Mouse (Mus musculus) heart, embryonic 11.5 days (tissue): Measurements from ENCODE around the gene Dnajb14. TPM values are rescaled to one million over a fixed set of nuclear protein-coding genes. Genes with fewer than 3 reads are reported as not detected.
"Not testable (repeated sequence)": the region's sequence is repeated elsewhere in the genome, so short reads cannot be mapped to it uniquely, and the experiment has no call there.

Experiments used
- ATAC-seq: fragments of 200-750 bp; cut with Nextera tagmentation; replicated peaks from 2 replicates; pipeline ENCODE4 v1.8.0; 2017; ENCODE audit warnings: moderate library complexity; ENCODE audit not compliant: insufficient number of reproducible peaks, low FRiP score, low TSS enrichment
- H3K27ac ChIP-seq: fragments of 300-500 bp; sonication (generic); 2 replicates; pipeline ENCODE4 v1.5.1; 2014; ENCODE audit warnings: mild to moderate bottlenecking, low read depth, low read length
- H3K27me3 ChIP-seq: fragments of 300-500 bp; sonication (generic); 2 replicates; pipeline ENCODE4 v1.6.1; 2014; ENCODE audit warnings: mild to moderate bottlenecking, low read length, mixed read lengths; ENCODE audit not compliant: control insufficient read depth, insufficient read depth
- H3K36me3 ChIP-seq: fragments of 300-500 bp; sonication (generic); 2 replicates; pipeline ENCODE4 v1.6.1; 2014; ENCODE audit warnings: mild to moderate bottlenecking, low read length, moderate library complexity, mixed read lengths; ENCODE audit not compliant: control insufficient read depth, insufficient read depth
- H3K4me1 ChIP-seq: fragments of 300-500 bp; sonication (generic); 2 replicates; pipeline ENCODE4 v1.6.1; 2014; ENCODE audit warnings: low read length; ENCODE audit not compliant: control insufficient read depth, insufficient read depth
- H3K4me2 ChIP-seq: fragments of 300-500 bp; sonication (generic); 2 replicates; pipeline ENCODE4 v1.6.1; 2014; ENCODE audit warnings: mild to moderate bottlenecking, moderate library complexity
- H3K4me3 ChIP-seq: fragments of 300-500 bp; sonication (generic); 2 replicates; pipeline ENCODE4 v1.5.1; 2014; ENCODE audit warnings: low read depth, low read length
- H3K9ac ChIP-seq: fragments of 300-500 bp; sonication (generic); 2 replicates; pipeline ENCODE4 v1.6.1; 2014; ENCODE audit warnings: mild to moderate bottlenecking, low read depth, low read length, moderate library complexity
- H3K9me3 ChIP-seq: fragments of 300-500 bp; sonication (generic); replicated peaks from 2 replicates; pipeline ENCODE4 v1.6.1; 2016; ENCODE audit warnings: low read length; ENCODE audit not compliant: control insufficient read depth
- WGBS: fragments of 180-500 bp; shearing (Covaris S2); extraction: QIAGEN DNeasy Blood & Tissue Kit; methylation state at CpG from one replicate; pipeline ENCODE4 v1.1.7; 2014; ENCODE audit not compliant: insufficient replicate concordance; 5-methylcytosine and 5-hydroxymethylcytosine counted together
- polyA plus RNA-seq: library from polyadenylated mRNA; unstranded; fragments of >200 nt; fragmentation: Nextera tagmentation; extraction: Ambion mirVana; gene quantifications from 2 replicates; pipeline ENCODE4 v1.2.1, GENCODE M21; 2014

Gene Dnajb14
- polyA plus RNA-seq, 1 experiment from 2014 or later = 17.2 TPM

DNA sequence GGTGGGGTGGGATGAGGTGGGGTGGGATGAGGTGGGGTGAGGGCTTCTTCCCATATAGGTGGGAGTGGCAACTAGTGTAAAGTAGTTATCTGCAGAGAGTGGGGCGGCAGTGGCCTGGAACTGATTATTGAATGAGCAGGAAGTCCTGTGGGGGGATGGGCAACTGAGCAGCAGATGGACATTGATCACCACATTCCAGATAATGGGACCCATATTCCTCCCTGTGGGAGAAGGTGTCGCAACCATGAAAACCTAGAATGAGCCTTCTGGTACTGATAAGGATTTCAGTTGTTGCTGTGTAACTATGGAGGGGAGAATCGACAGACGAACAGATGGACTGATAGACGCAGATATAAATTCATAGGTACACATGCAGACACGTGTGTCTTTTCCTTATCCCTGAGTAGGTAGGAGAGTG is 76.3 kb downstream of the Dnajb14 start:
- no peak overlapping the region for H3K27ac ChIP-seq
- no peak overlapping the region for H3K9ac ChIP-seq
- no peaks in the 10 kb centered on the region for H3K36me3 ChIP-seq
- 70% methylated on average over 6 of the region's 6 CpGs for WGBS
- no peak for ATAC-seq
- peaks cover 12% of the 10 kb centered on the region for H3K4me1 ChIP-seq
- no peak overlapping the region for H3K4me2 ChIP-seq
- H3K27me3 ChIP-seq = no peaks in the 10 kb centered on the region
- H3K9me3 ChIP-seq = no peaks in the 10 kb centered on the region
- no peak overlapping the region for H3K4me3 ChIP-seq

DNA sequence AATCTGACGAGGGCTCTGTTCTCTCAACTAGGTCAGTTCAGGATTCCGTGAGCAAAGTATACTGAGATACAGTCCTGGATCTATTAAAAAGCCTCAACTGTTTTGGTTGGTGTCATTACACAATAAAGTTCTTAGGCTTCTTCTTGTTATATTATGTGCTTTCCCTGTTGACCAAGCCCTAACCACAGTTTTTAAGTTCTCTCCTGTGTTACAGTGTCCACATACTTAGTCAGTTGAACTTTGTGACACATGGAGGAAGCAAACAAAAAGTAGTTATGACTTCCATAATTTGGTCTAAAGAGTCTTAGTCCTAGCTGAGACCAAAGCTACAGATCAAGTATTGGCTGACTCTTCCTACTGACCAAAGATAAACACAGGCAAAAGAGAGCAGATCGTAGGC is 79.4 kb downstream of the Dnajb14 start:
- Histone ChIP-seq H3K4me3 (no peak overlapping the region), H3K4me1 (peaks cover 4% of the 10 kb centered on the region), H3K9ac (no peak overlapping the region), H3K4me2 (no peak overlapping the region), H3K27ac (no peak overlapping the region), H3K36me3 (no peaks in the 10 kb centered on the region), H3K9me3 (no peaks in the 10 kb centered on the region), H3K27me3 (no peaks in the 10 kb centered on the region)
- ATAC-seq = no peak
- 78% methylated on average over 3 of the region's 3 CpGs for WGBS

DNA sequence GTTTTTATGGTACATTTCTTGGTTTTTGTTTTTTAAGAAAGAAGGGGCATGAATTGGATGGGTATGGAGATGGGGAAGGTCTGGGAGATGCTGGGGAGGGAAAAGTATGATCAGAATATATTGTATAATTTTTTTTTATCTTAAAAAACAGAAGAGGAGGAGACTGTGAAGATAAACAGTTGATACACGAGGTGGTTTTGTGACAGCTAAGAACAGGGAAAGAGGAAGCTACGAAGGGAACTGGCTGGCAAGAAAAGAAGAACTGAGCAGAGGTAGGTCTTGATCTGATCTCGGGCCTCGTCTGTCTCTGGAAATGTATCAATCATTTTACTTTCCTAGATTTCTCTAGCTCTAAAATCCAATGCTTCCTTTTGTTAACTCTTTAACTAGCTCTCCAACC is 80.0 kb downstream of the Dnajb14 start:
- no peak for ATAC-seq
- Histone ChIP-seq H3K4me1 (peaks cover 11% of the 10 kb centered on the region), H3K36me3 (no peaks in the 10 kb centered on the region), H3K27ac (no peak overlapping the region), H3K9me3 (no peaks in the 10 kb centered on the region), H3K9ac (no peak overlapping the region), H3K4me3 (no peak overlapping the region), H3K27me3 (no peaks in the 10 kb centered on the region), H3K4me2 (no peak overlapping the region)
- 74% methylated on average over 4 of the region's 4 CpGs for WGBS

DNA sequence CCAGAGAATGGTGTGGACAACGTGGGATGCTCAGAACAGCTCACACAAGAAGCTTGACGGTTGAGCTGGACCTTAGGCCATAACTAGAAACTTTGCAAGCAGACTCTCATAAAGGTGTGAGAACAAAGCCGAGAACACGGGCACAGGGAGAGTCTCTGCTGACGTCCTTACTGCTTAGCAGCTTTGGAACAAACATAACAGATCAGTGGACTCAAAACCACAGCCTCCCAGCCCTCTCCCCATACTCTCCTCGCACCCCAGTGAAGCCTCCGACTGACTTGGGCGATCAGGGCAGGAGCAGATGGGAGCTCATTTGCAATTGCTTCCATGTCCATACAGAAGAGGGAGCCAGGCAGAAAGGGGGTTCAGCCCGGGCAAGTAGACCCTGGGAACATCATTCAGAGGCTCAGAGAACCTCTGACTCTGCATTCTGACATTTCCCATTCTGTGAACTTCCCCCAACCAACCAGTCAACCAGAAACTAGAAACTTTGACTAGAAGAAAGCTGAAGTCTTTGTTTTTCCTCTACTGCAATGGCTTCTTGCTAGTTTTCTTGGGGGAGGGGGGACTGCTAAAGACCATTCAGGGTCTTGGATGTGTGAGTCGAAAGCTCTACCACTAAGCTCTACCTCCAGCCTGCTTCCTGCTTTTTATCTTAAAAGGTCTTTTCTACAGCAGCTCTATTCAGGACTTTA is 82.9 kb downstream of the Dnajb14 start:
- H3K4me1 ChIP-seq = peaks cover 22% of the 10 kb centered on the region
- no peak overlapping the region for H3K4me2 ChIP-seq
- no peak overlapping the region for H3K9ac ChIP-seq
- no peaks in the 10 kb centered on the region for H3K36me3 ChIP-seq
- 76% methylated on average over 10 of the region's 10 CpGs for WGBS
- no peaks in the 10 kb centered on the region for H3K9me3 ChIP-seq
- no peak for ATAC-seq
- no peaks in the 10 kb centered on the region for H3K27me3 ChIP-seq
- no peak overlapping the region for H3K27ac ChIP-seq
- H3K4me3 ChIP-seq = no peak overlapping the region

DNA sequence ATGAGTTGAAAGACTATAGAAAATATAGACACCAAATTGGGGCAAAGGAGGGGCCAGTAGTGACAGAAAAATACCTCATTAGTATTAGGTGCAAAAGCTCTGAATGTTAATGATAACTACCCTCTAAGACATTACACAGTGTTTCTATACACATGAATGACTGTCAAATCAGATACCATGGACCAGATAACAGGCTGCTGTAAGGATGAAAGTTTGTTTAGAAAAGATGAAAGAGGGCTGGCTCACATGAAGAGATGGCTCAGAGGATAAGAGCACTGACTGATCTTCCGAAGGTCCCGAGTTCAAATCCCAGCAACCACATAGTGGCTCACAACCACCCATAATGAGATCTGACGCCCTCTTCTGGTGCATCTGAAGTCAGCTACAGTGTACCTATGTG is 83.8 kb downstream of the Dnajb14 start:
- H3K27me3 ChIP-seq, H3K27ac ChIP-seq, H3K36me3 ChIP-seq, H3K9ac ChIP-seq, ATAC-seq, H3K9me3 ChIP-seq, H3K4me2 ChIP-seq, H3K4me3 ChIP-seq: not testable (repeated sequence)
- 83% methylated on average over 3 of the region's 3 CpGs for WGBS
- peaks cover 24% of the 10 kb centered on the region for H3K4me1 ChIP-seq

DNA sequence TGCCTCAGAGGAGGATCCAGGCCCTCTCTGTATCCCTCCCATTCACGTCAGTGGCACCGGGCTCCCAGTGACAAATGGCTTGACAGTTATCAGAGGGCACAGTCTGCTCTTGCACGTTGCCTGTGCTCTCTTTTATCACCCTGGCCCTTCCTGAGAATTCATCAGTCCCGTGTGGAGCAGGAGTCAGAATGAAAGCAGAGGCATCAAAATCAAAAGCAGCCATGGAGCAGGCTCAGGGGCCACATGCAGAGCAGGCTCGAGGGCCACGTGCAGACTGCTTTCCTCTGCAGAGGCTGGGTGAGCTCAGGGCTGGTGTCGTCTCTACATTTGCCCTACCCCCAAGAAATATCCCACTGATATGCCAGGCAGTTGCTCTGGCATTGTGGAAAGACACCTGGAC is 84.3 kb downstream of the Dnajb14 start:
- 17% methylated on average over 7 of the region's 7 CpGs for WGBS

DNA sequence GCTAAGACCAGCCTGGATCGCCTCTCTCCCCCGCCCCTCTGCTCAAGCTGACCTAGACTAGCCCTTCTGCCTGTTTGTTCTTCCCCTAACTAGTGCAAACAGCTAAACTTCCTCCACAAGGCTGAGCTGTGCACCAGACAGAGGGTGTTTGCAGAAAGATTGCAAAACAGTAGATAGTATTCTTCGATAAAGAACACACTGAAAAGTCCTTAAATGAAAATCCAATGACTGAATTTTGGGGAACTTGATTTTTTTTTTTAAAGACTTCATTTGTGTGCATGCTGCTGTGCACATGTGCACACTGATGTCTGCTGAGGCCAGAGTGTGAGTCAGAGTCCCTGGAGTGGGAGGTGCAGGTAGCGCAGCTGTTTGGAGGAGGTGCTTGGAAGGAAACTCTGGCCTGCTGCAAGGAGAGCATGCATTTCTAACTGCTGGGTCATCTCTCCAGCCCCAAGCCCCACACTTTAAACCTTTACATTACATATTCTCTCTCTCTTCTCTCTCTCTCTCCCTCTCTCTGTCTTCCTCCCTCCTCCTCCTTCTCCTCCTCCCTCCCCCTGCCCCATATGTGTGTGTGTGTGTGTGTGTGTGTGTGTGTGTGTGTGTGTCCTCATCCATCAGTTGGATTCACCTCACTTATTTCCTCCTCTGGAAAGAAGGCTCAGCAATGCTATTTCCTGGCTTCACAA is 84.9 kb downstream of the Dnajb14 start:
- Histone ChIP-seq H3K9ac (no peak overlapping the region; the same call in 1 of the 2 replicates), H3K4me3 (no peak overlapping the region)
- WGBS = 48% methylated on average over 4 of the region's 4 CpGs

More for the DNA sequence above, 84.3 kb downstream of the Dnajb14 start:
- H3K27me3 ChIP-seq = no peaks in the 10 kb centered on the region
- H3K4me1 ChIP-seq = peaks cover 24% of the 10 kb centered on the region
- no peaks in the 10 kb centered on the region for H3K36me3 ChIP-seq
- H3K4me2 ChIP-seq = no peak overlapping the region; the same call in 1 of the 2 replicates
- H3K9ac ChIP-seq = peak overlapping the region; percentile 22; the same call in 1 of the 2 replicates
- no peak for ATAC-seq
- H3K9me3 ChIP-seq = no peaks in the 10 kb centered on the region
- peak overlapping the region; percentile 66; the same call in 1 of the 2 replicates for H3K27ac ChIP-seq
- H3K4me3 ChIP-seq = no peak overlapping the region

DNA sequence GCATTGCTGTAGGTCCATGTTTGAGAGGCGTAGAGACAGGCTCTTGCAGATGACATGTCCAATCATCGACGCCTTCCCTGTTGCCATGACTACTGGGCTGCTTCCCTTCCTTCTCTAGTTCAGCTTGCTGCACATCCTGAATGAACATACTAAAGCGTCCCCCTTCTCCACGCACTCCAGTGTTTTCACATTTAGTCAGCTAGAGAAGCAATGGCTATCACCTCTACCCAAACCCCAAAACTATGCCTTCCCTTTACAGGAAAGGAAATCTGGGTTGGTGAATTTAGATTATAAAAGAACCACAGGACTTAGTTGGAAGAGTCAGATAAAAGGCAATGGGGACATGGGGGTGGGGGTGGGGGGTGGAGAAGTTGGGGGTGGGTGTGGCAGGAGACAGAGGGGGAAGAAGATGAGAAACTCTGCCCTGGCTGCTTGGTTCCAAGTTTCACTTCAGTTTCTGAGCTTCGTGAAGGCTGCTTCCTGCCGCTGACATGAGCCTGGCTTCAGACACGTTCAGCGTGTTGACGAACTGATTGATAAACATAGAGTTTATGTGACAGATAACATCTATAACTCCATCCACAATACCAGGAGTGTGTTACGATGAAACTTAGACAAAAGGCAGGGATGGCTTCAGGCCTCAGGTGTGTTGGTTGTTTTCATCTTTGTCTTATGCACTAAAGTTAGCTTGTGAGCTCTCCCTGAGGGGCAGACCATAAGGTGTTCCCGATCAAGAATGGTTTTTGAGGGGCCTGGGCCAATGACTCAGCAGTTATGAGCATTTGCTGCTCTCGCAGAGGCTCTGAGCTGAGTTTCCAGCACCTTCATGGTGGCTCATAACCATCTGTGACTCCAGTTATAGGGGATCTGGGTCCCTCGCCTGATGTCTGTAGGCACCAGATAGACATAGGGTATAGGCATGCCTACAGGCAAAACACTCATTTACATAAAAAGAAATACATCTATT is 85.7 kb downstream of the Dnajb14 start:
- Histone ChIP-seq H3K9ac (no peak overlapping the region), H3K27ac (peak overlapping the region; percentile 66; the same call in 1 of the 2 replicates), H3K9me3 (no peaks in the 10 kb centered on the region), H3K4me2 (peak overlapping the region; percentile 19; the same call in 1 of the 2 replicates), H3K36me3 (no peaks in the 10 kb centered on the region), H3K27me3 (no peaks in the 10 kb centered on the region), H3K4me1 (peaks cover 29% of the 10 kb centered on the region), H3K4me3 (no peak overlapping the region)
- peak; percentile 36; the same call in 1 of the 2 replicates for ATAC-seq
- 35% methylated on average over 14 of the region's 14 CpGs for WGBS

More for the DNA sequence above, 84.9 kb downstream of the Dnajb14 start:
- Histone ChIP-seq H3K27me3 (no peaks in the 10 kb centered on the region), H3K9me3 (no peaks in the 10 kb centered on the region), H3K4me1 (peaks cover 24% of the 10 kb centered on the region), H3K4me2 (peak overlapping the region; percentile 6; the same call in 1 of the 2 replicates), H3K27ac (peak overlapping the region; percentile 66), H3K36me3 (no peaks in the 10 kb centered on the region)
- 0 out of 2 replicates have a peak, but pooled peaks have one; percentile 52 for ATAC-seq
